Mouse (Mus musculus) kidney, adult 8-10 months (tissue): ENCODE results near the gene Gpc5.

ENCODE experiments used
- DNase-seq, 2 experiments: peaks; one replicate each; pipeline ENCODE4 v3.0.0; 2022

The Gpc5 gene

DNA sequence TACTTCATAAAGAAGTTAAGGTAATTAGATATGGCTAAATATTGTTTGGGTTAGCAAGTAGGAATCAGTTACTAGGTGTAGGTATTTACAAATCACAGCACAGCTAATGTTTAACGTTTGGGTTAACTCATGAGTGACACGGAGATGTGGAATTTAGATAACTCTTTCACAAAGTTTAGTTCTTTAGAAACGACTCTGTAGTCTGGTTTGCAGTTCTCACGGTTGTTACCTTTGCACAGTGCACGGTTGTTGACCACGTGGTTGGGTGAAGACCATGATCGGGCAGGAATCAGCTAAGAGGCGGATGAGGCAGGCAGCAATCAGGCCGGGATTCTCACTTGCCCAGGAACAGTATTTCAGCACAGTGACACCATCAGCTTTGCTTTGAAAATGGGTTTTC lies 26.6 kb downstream of the Gpc5 start:
- DNase-seq = peak; percentile 22 to 28

DNA sequence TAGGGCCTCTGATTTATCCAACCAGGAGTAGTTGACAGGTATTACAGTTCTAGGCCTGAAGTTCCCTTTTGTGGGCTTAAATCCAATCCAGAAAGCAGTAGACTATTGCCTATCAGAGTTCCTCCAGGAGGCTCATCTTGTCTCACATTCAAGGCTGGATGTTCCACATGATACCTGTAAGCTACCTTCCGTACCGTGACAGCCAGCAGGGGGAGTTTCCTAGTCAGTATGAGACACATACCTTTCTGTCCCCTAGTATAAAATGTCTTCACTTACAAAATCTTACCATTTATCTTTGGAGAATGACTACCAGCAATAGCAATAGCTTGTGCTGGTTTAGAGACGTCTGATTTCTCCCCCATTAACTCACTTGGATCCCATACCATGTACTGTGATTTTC lies 56.8 kb downstream of the Gpc5 start:
- DNase-seq = peak in 1 of 2 experiments; percentile 4

DNA sequence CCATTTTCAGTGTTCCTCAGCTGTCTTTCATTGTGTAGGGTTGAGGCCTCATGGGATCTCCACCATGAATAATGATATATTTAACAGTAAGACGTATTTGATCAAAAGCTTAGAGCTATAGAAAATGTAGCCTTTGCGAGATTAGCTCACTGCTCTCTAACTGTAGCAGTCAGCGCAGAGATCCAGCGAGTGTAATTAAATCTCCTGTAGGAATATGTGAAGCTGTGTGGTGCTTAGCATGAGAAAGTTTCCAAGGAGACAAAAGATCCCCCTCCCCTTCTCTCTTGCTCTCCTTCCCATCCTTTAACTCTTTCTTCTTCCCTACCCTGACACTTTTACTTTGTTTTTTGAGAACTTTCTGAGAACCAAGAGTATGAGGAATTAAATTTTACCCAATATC lies 64.6 kb downstream of the Gpc5 start:
- DNase-seq = no peak

DNA sequence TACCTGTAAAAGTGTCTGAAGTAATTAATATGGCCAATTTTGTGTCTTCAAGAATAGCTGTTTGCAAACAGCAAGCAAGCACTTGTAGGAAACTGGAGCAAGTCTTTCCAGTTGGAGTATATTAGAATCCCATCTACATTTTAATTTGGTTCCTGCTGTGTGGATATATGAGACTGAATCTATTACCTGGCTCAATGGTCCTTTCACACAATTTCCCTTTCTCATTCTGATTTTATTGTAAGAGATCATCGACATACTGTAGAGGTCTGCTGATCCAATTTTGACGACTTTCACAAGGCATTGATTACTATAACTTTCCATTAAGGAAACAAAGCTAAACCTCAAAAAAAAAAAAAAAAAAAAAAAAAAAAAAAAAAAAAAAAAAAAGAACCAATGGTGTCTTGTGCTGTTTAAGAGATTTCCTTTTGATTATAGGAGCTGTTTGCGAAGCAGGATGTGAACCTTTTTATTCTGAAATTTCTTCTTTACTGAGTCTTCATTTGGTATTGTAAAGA lies 85.4 kb downstream of the Gpc5 start:
- DNase-seq = no peak

DNA sequence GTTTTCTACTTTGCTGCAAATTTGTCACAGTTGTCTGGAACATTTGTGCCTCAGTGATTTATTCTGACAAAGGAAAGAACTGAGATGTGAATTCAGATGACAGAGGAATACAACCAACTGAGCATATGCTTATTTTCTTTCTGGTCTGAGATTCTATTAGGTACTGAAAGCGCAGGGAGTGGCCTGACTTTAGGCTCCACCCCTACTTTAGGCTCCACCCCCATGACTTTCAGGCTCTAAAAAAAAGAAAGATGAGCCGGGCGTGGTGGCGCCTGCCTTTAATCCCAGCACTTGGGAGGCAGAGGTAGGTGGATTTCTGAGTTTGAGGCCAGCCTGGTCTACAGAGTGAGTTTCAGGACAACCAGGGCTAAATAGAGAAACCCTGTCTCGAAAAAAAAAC lies 87.9 kb downstream of the Gpc5 start:
- DNase-seq = no peak

DNA sequence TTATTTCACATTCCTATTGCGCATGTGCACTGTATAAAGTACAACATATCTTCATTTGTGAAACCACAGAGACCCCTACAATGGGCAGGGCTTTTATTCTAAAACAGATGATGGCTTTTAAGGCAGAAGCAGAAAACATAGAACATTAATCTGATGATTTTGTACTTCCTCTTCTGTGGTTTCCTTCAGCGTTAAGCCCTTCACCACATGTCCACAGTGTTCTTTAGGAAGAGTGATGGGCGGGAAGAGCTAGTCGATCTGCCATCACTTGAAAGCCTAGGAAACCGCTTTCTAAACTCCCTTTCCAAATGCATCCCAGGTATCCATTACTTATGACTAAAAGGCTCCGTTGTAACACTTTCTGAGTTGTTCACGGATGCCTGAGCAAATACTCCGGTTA lies 96.2 kb downstream of the Gpc5 start:
- DNase-seq = no peak

DNA sequence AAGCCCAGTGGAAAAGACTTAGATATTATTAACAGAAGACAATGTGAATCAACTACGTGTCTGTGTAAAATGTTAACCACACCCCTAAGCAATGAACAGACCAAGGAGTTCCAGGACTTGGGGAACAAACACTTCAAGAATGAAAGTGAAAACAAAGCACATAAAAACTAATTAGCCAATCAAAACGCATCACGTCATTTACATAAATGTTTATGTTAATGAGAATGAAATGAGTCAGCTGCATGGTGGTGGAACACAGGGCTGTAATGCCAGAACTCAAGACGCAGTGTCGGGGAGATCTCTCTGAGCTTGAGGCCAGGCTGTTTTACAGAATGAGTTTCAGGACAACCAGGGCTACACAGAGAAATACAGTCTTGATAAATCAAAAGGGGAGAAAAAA lies 136.1 kb downstream of the Gpc5 start:
- DNase-seq = no peak

DNA sequence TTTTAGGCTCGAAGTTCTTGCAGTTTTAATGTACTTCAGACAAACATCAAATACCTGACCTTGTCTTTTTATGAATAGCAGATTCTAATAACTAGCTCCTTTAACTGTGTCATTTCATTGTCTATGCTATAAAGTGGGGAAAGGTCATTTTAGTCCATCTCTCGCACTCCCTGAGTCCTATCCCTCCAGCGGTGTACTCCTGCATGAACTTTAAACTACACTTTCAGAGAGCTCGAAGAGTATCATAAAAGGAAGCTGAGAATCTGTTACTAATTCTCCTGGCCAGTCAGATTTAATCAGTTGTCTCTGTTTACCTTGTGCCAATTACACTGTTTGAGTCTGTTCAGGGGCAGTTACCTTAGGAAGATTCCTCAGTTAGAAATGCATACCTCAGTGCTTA lies 144.4 kb downstream of the Gpc5 start:
- DNase-seq = peak in 1 of 2 experiments; percentile 10

DNA sequence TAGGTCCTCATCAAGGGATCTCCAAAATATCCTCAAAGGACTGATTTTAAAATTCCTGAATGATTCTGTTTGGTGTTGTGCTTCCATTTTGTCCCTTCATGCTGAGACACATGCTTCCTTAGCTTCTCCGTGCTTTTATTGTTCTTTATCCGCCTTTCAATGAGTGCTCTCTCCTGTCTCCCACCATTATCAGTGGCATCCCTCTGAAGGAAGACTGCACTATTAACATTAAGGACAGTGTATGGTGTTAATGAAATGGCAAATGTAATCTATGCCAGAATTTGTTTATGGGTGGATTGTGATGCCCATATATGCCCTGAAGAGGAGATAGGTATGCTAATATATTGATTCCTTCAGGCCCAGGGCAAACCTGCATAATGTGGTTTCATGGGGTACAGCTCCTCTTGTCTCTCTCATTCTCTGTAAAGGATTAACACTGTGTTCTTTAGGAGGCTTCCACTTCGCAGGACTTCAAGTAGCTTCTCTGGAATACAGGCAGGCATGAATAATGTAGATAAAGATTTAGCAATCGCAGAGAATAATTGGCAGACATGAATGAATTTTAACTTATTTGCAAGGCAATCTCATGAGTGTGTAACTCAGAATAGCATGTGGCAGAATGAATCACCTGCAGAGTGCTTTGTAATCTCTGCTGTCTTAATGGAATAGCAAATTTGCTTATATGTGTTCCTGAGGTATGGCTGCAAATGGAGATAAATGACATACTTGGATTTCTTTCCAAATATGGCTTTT lies 148.8 kb downstream of the Gpc5 start:
- no peak for DNase-seq

DNA sequence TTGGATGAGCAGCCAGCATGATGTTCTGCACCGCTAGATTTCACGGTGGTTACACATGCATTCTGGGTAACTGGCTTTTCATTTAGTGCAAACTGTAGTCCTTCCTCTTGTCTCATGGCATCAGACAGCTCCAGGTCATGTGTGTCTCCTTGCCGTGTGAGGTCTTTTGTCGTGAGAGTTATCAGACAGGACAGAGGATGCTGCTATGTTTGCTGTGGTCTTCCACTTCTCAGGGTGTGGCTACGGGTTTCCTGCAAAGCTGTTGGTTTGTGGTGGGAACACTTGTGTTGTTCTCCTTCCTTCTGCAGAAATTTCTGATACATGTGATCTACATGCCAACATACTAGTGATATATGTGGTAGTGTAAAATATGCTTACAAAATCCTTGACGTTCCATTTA lies 158.5 kb downstream of the Gpc5 start:
- no peak for DNase-seq

DNA sequence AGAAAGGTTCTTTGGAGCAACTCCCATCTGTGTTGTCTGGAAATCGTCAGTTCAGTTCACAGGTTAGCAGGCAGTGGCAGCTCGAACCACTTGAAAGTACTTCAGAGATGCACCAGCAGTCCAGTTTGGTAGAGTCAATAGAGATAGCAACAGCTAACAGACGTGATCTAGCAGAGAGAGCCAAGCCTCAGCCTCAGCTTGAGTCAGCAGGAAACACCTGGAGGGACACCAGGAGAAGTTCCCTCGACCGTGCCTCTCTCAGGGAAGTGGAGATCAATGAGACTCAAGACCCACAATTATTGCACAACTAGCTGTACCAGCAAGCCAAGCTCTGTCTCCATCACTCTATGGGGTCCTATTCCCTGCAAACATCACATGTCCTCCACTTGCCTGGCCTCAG lies 159.8 kb downstream of the Gpc5 start:
- no peak for DNase-seq

DNA sequence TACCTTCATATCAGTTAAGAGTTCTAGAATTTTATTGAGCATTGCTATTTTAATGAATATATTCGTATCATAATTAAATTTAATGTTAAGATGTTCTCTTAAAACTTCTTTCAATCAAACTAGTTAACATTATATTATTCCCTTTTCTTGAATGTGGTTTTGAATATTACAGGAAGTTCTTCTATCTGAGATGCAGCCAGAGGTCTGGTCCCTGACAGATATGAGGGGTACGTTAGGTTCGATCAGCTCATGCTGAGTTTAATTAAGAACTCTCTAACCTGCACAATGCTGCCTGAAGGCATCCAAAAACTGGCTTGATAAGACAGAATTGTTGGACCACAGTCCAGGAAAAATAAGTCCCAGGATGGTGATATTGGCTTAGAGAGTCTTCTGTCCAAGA lies 161.1 kb downstream of the Gpc5 start:
- no peak for DNase-seq

DNA sequence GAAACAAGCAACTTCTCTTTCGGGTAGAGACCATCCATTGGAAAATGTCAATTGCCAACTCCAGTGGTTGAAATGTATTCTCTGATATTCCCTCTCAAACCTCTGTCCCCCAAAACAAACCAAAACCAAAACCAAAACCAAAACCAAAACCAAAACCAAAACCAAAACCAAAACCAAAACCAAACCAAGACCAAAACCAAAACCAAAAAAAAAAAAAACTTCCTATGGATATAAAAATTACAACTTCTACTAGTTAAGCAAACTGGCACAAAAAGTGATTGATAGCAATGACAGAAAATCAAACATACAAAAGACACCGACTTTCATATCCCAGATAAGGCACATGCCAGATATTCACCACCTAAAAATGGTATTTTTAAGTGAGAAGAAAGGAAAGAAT lies 161.7 kb downstream of the Gpc5 start:
- no peak for DNase-seq

DNA sequence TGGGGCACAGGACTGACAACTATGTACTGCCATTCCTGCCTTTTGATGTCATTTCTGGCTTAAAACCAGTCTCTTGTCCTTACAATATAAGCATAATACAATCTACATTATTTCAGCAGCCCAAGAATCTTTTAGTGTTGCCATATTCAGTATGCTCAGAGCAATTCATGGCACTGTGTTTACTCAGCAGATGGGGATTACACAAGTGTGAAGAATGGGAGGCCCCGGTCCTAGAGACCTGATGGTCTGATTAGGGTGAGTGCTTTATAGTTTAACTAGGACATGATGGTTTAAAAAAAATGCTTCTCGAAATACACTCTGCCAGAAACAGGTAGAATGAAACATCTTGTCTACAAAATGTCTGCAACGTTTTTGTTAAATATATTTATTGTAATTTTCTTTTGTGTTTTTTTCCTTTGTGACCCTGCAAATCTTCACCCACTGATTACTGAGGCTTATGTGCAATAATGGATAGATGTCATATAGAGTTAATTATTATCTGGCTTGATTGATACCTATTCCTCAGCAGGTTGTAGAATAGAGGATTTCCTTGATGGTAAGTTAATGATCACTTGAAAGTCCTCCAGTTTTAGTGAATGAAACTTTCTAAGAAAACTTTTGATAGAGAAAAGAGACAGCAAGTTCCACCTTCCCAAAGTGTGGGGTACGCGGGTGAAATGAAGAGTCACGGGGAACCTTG lies 177.8 kb downstream of the Gpc5 start:
- DNase-seq = no peak

DNA sequence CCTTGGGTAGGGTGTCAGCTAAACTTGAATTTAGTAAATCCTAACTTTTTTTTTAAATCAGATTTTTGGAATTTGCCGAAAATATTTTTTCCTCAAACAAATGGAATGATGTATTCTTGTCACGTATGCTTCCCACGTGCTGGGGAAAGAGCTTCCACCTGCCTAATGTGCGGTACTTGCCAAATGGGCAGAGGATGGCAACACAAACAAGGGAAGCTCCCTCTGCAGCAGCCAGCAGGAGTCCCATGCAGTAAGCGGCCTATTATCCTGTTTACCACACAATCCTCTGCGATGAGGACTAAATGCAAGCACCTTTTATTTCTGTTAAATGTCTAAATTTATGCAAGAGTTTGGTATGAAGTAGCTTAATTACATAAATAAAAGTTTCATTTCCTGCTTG lies 178.4 kb downstream of the Gpc5 start:
- no peak for DNase-seq

DNA sequence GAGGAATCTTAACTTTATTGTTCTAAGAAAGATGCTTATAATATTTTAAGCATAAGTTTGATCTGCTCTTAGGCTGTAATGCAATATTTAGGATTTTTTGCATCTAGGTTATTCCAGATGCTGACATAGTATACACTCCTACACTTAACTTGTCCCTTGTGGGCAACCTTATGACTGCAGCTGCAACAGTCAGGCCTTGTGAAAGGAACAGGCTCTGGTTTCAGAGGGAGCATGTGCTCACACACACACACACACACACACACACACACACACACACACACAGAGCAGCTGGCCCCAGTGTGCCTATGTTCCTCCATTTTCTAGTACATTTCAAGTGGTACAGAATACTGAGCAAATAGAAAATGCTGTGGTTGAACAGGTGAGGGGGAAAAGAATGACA lies 190.8 kb downstream of the Gpc5 start:
- DNase-seq = no peak

DNA sequence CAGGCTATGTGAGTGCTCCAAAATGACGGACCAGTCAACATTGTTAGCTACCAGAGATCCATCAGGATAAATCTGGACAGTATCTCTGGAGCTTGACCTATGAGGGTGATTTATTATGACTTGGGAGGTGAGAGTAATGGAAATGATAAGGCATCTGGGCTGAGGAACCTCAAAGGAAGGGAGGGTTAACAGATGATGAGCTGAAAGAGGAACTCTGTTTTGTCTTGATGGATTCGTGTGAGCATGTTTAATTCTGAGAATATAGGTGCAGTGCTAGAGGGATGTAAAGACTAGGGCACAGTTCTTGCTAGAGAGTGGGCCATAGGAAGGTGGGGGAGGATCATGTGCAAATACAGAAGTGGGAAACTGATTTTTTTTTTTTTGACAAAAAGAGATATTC lies 232.2 kb downstream of the Gpc5 start:
- DNase-seq = no peak

DNA sequence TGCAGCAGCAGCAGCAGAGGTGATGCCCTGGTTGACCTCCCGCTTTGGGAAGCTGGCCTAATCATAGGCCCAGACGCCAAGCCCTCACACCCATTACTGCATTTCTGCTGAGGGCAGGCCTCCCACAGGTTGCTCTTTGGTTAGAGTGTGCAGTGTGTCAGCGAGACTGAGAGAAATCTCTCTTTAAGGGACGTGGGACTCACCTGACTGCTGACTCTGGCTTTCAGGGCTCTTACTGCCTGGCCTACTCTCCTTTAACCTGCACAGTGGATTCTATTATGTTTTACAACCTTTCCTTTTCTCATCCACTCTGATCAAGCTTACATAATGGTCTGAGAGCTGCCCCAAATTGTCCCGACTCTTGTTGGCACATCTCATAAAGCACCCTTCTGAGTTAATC lies 234.4 kb downstream of the Gpc5 start:
- DNase-seq = no peak

DNA sequence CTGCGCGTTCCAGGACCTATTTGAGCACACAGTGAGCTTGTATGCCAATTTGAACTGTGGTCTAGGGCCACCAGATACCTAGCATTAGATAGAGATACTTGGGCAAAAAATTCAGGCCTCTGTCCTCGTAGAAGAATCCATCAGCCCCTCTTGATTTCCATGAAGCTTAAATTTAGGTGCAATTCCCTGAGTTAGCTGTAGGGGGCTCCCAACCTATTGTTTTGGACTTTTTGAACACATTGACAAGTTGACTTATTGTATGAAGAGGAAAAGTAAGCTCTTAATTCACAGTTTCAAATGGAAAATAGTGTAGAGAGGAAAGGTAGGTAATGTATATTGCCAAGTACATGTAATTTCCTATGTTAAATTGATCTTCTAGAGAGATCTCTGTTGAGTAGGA lies 247.1 kb downstream of the Gpc5 start:
- DNase-seq = peak in 1 of 2 experiments; percentile 18

DNA sequence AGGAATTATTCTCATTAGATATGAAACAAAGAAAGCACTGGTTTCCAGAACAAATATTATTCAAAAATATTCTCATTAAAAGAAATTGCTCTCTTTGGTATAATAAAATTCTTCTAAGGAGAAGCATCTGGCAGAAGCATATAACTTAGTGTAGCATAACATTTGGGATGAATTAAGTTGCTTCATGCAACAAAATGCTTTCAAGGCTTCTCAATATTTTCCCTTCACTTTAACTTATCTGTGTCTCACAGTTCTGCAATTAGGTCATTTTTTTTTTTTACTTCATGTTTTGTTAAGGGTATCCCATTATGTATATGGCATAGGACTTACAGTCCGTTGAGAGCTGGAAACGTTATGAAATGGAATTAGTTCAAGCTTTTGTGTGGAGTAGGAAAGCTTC lies 250.6 kb downstream of the Gpc5 start:
- no peak for DNase-seq

DNA sequence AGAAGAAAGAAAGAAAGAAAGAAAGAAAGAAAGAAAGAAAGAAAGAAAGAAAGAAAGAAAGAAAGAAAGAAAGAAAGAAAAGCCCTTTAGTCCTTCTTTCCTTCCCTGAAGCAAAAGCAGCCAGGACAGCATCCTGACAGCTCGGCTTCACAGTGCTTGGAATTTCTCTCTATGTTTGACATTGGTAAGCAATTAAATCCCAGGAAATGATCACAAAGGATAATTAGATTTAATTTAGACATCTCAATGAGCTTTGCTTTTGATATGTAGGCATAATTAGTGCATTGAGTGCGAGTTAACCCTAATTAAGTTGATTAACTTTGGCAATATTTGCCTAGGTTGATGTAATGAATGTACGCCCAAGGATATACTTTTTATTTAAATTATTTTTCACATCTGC lies 257.4 kb downstream of the Gpc5 start:
- DNase-seq = no peak

DNA sequence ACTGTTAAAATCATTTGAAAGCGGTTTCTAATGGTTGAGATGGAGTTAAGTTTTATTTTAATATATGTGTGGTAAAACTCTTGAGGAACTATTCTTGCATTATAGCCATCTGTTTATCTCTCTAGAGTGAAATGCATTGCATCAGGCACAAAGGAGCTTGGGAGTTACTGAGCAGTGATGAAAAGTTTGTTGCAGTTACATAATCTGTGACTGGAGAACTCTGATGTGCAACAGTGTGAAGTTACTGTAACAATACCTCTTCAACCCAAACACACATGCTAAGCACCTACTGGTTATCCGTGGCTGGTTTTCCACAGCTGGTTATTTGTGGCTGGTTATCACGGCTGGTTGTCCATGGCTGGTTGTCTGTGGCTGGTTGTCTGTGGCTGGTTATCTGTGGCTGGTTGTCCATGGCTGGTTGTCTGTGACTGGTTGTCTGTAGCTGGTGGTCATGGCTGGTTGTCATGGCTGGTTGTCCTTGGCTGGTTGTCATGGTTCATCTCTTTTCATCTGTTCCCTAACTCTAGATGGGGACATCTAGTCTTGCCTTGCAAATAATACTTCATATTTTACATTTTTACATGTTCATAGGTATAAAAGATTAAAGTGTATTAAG lies 273.4 kb downstream of the Gpc5 start:
- DNase-seq = no peak

DNA sequence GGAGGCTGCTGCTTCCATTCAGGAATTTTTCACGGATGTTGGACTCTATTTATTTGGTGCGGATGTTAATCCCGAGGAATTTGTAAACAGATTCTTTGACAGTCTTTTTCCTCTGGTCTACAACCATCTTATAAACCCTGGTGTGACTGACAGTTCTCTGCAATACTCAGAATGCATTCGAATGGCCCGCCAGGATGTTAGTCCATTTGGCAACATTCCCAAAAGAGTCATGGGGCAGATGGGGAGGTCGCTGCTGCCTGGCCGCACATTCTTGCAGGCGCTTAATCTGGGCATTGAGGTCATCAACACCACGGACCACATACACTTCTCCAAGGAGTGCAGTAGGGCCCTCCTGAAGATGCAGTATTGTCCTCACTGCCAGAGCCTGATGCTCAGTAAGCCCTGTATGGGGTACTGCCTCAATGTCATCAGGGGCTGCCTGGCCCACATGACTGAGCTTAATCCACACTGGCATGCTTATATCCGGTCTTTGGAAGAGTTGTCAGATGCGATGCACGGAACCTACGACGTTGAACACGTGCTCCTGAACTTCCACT lies 277.7 kb downstream of the Gpc5 start:
- no peak for DNase-seq

DNA sequence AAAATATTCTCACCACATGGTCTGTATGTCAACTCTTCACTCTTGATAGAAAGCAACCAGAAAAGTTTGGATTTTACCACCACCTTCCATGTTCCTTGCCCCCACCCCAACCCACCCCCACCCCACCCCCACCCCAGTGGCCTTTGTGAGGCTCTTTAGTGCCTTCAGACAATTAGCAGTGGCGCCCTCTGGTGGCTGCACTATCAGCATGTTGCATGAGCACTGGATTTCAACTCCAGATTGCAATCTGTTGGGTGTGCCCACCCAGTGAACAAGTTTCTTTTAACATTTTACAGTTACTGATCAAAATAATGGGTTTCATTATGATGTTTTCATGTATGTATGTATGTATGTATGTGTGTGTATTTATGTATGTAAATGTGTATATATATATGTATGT lies 279.1 kb downstream of the Gpc5 start:
- peak in 1 of 2 experiments; percentile 26 for DNase-seq
